Mouse (Mus musculus): ENCODE measurements at regions not wholly inside any gene's neighbourhood (a gene's known extent, or its start where the extent isn't known, plus 50 kb on each side); places are given as distances from the start of the nearest gene placed in this dataset.
"Not testable (repeated sequence)": the region's sequence is repeated elsewhere in the genome, so short reads cannot be mapped to it uniquely, and the experiment has no call there.

DNA sequence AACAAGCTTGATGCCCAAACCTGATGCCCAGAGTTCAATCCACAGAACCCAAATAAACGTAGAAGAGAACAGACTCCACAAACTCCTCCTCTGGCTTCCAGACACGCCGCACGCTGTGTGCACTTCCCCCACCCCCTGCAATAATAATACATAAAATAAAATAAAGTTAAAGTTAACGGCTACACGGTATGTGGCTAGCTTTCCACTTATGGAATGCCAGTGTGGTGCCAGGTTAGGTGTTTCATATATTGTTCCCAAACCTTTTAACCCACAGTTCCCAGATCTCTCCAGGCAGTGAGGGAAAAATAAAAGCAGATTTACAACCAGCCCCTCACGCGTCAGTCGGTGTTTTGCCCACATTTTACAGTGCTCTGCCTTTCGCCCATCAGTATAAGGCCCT is 233.8 kb upstream of the Jarid2 start:
- DNase-seq (ENCODE audit: low spot score) (no peak), ATAC-seq (ENCODE audit: low FRiP score) (no peak)
- no peaks in the 10 kb centered on the region for H3K9me3 ChIP-seq (ENCODE audit: control insufficient read depth, low read length)
- H3K4me1 ChIP-seq (replicated peaks; ENCODE audit: control insufficient read depth, insufficient read depth, low read length) = no peaks in the 10 kb centered on the region
- no peak overlapping the region for H3K4me2 ChIP-seq (replicated peaks)
- no peak overlapping the region for H3K9ac ChIP-seq
- 89% methylated on average over 10 of the region's 10 CpGs for WGBS
- H3K27ac ChIP-seq = no peak overlapping the region
- H3K4me3 ChIP-seq (replicated peaks; ENCODE audit: low read length) = no peak overlapping the region
- H3K36me3 ChIP-seq (replicated peaks; ENCODE audit: control insufficient read depth, insufficient read depth) = no peaks in the 10 kb centered on the region
- no peaks in the 10 kb centered on the region for H3K27me3 ChIP-seq (ENCODE audit: control insufficient read depth, insufficient read depth, low read length)

DNA sequence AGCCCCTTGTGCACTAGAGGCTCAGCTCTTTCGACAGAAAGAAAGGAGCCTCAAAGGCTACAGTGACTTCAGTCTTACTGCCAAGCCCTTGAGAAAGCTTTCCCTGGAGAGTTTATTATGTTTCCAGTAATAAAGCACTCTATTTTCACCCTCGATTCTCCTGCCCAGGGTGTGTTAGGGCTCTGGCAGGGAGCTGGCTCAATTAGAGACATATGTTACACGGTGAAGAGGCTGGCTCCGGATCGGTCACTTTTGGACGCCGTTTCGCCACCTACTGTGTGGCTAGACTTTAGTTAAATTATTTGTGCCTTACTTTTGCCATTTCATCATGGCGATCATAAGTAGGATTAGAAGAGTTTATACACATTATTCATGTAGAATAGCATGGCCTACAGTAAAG is 232.7 kb upstream of the Jarid2 start:
- Histone ChIP-seq H3K27ac (no peak overlapping the region), H3K4me1 (replicated peaks; ENCODE audit: control insufficient read depth, insufficient read depth, low read length) (peaks cover 1% of the 10 kb centered on the region; the same call in 1 of the 2 replicates), H3K4me3 (replicated peaks; ENCODE audit: low read length) (no peak overlapping the region), H3K9me3 (ENCODE audit: control insufficient read depth, low read length) (no peaks in the 10 kb centered on the region), H3K27me3 (ENCODE audit: control insufficient read depth, insufficient read depth, low read length) (no peaks in the 10 kb centered on the region), H3K4me2 (replicated peaks) (no peak overlapping the region), H3K36me3 (replicated peaks; ENCODE audit: control insufficient read depth, insufficient read depth) (no peaks in the 10 kb centered on the region), H3K9ac (no peak overlapping the region)
- DNase-seq (ENCODE audit: low spot score) (no peak), ATAC-seq (ENCODE audit: low FRiP score) (no peak)
- 59% methylated on average over 9 of the region's 9 CpGs for WGBS

DNA sequence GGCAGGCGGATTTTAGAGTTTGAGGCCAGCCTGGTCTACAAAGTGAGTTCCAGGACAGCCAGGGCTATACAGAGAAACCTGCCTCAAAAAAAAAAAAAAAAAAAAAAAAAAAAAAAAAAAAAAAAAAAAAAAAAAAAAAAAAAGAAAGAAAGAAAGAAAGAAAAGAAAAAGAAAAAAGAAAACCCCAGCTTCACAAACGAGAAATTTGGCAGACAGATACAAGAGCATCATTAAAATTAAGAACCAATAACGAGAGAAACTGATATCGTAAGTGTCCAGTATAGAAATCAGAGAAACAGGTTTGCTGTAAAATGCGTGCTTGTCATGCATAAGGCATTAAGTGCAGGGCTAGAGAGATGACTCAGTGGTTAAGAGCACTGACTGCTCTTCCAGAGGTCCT is 228.4 kb upstream of the Jarid2 start:
- ATAC-seq (ENCODE audit: low FRiP score); H3K4me2 ChIP-seq (replicated peaks); H3K9ac ChIP-seq; H3K36me3 ChIP-seq (replicated peaks; ENCODE audit: control insufficient read depth, insufficient read depth); H3K27ac ChIP-seq; H3K4me1 ChIP-seq (replicated peaks; ENCODE audit: control insufficient read depth, insufficient read depth, low read length); H3K4me3 ChIP-seq (replicated peaks; ENCODE audit: low read length); DNase-seq (ENCODE audit: low spot score); H3K27me3 ChIP-seq (ENCODE audit: control insufficient read depth, insufficient read depth, low read length); H3K9me3 ChIP-seq (ENCODE audit: control insufficient read depth, low read length): not testable (repeated sequence)
- WGBS = 87% methylated on average over 5 of the region's 5 CpGs

DNA sequence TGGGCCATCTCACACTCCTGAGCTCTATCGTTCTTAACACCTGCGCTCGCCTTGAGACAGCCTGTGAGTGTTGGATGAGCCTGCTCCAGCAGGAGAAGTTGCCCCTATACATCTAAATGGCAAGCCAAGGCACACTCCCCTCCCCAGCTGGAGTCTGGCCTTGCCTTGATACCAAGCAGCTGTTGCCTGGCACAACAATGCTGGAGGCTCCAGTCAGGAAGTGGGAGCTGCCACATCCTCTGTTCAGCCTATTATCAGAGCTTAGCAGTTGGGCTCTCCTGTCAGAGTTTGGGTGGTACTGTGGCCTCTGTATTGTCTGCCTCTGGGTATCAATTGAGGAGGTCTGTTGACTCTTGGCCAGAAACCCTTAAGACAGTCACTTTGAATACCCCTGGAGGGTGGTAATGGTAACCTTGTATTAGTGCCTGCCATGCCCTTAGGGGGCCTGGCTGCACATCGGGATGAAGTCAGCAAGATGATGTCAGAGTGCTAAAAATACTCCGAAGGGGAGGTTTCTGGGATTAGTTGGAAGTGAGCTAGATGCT is 227.4 kb upstream of the Jarid2 start:
- WGBS = 57% methylated on average over 5 of the region's 5 CpGs
- ATAC-seq (ENCODE audit: low FRiP score) (peak; percentile 51; the same call in 1 of the 2 replicates), DNase-seq (ENCODE audit: low spot score) (peak; percentile 49)
- H3K9me3 ChIP-seq (ENCODE audit: control insufficient read depth, low read length) = no peaks in the 10 kb centered on the region
- no peaks in the 10 kb centered on the region for H3K36me3 ChIP-seq (replicated peaks; ENCODE audit: control insufficient read depth, insufficient read depth)
- H3K27me3 ChIP-seq (ENCODE audit: control insufficient read depth, insufficient read depth, low read length) = no peaks in the 10 kb centered on the region
- H3K4me2 ChIP-seq (replicated peaks) = no peak overlapping the region
- H3K27ac ChIP-seq = no peak overlapping the region
- H3K4me3 ChIP-seq (replicated peaks; ENCODE audit: low read length) = no peak overlapping the region
- H3K4me1 ChIP-seq (replicated peaks; ENCODE audit: control insufficient read depth, insufficient read depth, low read length) = peaks cover 5% of the 10 kb centered on the region; the same call in 1 of the 2 replicates
- H3K9ac ChIP-seq = no peak overlapping the region

DNA sequence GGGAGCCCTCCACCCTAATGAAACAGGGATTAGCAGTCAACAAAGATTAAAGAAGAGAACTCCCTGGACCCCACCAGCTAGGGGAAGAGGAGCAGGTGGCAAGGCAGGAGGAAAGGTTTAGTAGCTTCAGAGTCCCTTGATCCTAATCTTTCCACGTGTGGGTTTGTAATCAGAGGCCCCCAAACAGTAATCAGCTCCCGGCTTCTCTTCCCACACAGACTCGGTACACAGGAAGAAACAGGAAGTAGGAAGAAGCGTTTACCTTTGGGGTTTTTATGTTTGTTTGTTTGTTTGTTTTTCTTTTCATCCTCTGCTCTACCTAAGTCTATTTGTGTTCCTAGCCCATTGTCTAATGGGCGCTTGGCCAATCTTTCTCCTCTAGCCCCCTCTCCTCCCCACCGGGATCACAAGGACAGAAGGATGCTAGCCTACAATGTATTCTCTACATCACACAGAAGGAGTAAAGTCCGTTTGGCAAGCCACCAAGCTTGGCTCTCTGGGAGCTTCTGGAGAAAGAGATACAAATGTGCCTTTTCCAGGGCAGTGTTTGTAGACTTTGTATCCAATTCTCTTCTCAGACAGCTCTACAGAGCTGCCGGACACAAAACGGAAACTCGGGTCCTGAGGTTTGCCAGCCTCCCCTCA is 226.5 kb upstream of the Jarid2 start:
- 69% methylated on average over 10 of the region's 10 CpGs for WGBS
- ATAC-seq (ENCODE audit: low FRiP score) (no peak), DNase-seq (ENCODE audit: low spot score) (peak; percentile 37)
- Histone ChIP-seq H3K27ac (no peak overlapping the region), H3K27me3 (ENCODE audit: control insufficient read depth, insufficient read depth, low read length) (no peaks in the 10 kb centered on the region), H3K9ac (no peak overlapping the region), H3K4me2 (replicated peaks) (no peak overlapping the region), H3K36me3 (replicated peaks; ENCODE audit: control insufficient read depth, insufficient read depth) (no peaks in the 10 kb centered on the region), H3K9me3 (ENCODE audit: control insufficient read depth, low read length) (no peaks in the 10 kb centered on the region), H3K4me1 (replicated peaks; ENCODE audit: control insufficient read depth, insufficient read depth, low read length) (peaks cover 5% of the 10 kb centered on the region; the same call in 1 of the 2 replicates), H3K4me3 (replicated peaks; ENCODE audit: low read length) (no peak overlapping the region)

DNA sequence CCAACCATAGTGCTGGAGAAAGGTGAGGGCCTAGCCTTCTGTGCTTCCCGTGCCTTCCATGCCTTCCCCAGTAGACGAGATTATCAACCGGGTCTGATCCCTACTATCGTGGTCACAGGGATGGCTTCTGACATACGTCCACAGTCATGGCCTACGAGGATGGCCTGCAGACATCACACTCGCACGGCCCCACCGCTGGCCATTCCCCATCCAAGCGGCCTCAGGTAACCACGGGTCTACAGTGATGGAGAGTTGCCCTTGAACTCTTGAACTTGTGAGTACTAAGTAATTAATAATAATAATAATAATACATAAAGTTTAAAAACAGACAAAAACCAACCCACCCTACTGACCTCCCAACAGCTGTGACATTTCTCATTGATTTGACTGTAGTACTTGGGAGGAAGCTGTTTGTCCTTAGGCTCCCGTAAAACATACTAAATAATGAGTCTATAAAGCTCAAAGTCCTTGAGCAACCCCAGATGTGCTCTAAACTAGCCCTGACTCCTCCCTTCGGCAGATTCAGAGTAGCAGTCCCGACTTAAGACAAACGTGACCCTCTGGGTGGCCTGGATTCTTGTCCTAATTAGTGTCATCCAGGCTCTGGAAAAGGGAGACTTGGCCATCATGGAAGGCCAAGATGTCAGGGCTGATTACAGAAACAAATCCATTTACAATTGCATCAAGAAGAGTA is 225.9 kb upstream of the Jarid2 start:
- H3K4me2 ChIP-seq (replicated peaks) = no peak overlapping the region
- ATAC-seq (ENCODE audit: low FRiP score) (no peak), DNase-seq (ENCODE audit: low spot score) (no peak)
- H3K4me1 ChIP-seq (replicated peaks; ENCODE audit: control insufficient read depth, insufficient read depth, low read length) = peaks cover 5% of the 10 kb centered on the region; the same call in 1 of the 2 replicates
- H3K9me3 ChIP-seq (ENCODE audit: control insufficient read depth, low read length) = no peaks in the 10 kb centered on the region
- 89% methylated on average over 15 of the region's 15 CpGs for WGBS
- H3K36me3 ChIP-seq (replicated peaks; ENCODE audit: control insufficient read depth, insufficient read depth) = no peaks in the 10 kb centered on the region
- no peak overlapping the region for H3K9ac ChIP-seq
- H3K4me3 ChIP-seq (replicated peaks; ENCODE audit: low read length) = no peak overlapping the region
- H3K27ac ChIP-seq = no peak overlapping the region
- no peaks in the 10 kb centered on the region for H3K27me3 ChIP-seq (ENCODE audit: control insufficient read depth, insufficient read depth, low read length)

DNA sequence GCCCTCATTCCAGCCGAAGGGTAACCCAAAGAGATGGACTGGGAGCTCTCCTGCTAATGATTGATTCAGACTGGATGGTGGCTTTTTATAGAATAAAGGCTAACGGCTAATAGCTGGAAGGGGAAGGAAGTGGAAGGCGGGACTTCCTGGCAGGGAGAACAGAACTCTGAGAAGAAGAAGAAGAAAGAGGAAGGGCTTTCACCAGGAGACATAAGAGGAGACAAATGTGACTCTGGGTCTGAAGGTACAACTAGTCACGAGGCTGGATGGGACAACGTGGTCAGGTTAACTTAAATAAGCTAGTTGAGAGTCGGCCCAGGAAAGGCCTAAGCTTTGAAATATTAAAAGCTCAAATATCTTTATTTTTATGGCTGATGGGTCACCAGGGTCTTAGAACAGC is 224.8 kb upstream of the Jarid2 start:
- DNase-seq (ENCODE audit: low spot score) (no peak), ATAC-seq (ENCODE audit: low FRiP score) (no peak)
- no peaks in the 10 kb centered on the region for H3K9me3 ChIP-seq (ENCODE audit: control insufficient read depth, low read length)
- H3K4me1 ChIP-seq (replicated peaks; ENCODE audit: control insufficient read depth, insufficient read depth, low read length) = peaks cover 5% of the 10 kb centered on the region; the same call in 1 of the 2 replicates
- no peak overlapping the region for H3K27ac ChIP-seq
- no peak overlapping the region for H3K4me2 ChIP-seq (replicated peaks)
- no peak overlapping the region for H3K4me3 ChIP-seq (replicated peaks; ENCODE audit: low read length)
- WGBS = 90% methylated on average over 6 of the region's 6 CpGs
- H3K27me3 ChIP-seq (ENCODE audit: control insufficient read depth, insufficient read depth, low read length) = no peaks in the 10 kb centered on the region
- H3K36me3 ChIP-seq (replicated peaks; ENCODE audit: control insufficient read depth, insufficient read depth) = no peaks in the 10 kb centered on the region
- H3K9ac ChIP-seq = no peak overlapping the region

DNA sequence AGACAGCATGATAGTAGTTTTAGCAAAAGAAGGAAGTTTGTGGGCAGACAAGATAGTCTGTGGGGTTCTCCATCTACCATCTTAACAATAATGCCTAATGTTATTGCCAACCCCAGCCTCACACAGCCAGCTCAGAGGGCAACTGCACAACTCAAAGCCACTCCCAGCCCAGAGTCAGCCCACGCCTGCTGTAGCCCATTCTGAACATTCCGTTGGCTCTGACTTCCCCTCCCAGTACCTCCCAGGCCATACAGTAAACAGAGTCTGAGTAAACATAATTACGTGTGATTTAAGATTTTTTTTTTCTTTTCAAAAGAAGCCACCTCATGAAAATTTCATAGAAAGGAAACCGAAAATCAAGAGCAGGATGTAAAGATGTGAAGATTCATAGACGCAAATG is 222.3 kb upstream of the Jarid2 start:
- 63% methylated on average over 5 of the region's 5 CpGs for WGBS
- no peak for ATAC-seq (ENCODE audit: low FRiP score)
- Histone ChIP-seq H3K4me2 (replicated peaks) (no peak overlapping the region), H3K27ac (no peak overlapping the region), H3K27me3 (ENCODE audit: control insufficient read depth, insufficient read depth, low read length) (no peaks in the 10 kb centered on the region), H3K9me3 (ENCODE audit: control insufficient read depth, low read length) (no peaks in the 10 kb centered on the region), H3K4me1 (replicated peaks; ENCODE audit: control insufficient read depth, insufficient read depth, low read length) (0 out of 2 replicates have a peak, but pooled peaks cover under 1% of the 10 kb centered on the region), H3K9ac (no peak overlapping the region), H3K36me3 (replicated peaks; ENCODE audit: control insufficient read depth, insufficient read depth) (no peaks in the 10 kb centered on the region), H3K4me3 (replicated peaks; ENCODE audit: low read length) (no peak overlapping the region)
- DNase-seq (ENCODE audit: low spot score) = no peak

DNA sequence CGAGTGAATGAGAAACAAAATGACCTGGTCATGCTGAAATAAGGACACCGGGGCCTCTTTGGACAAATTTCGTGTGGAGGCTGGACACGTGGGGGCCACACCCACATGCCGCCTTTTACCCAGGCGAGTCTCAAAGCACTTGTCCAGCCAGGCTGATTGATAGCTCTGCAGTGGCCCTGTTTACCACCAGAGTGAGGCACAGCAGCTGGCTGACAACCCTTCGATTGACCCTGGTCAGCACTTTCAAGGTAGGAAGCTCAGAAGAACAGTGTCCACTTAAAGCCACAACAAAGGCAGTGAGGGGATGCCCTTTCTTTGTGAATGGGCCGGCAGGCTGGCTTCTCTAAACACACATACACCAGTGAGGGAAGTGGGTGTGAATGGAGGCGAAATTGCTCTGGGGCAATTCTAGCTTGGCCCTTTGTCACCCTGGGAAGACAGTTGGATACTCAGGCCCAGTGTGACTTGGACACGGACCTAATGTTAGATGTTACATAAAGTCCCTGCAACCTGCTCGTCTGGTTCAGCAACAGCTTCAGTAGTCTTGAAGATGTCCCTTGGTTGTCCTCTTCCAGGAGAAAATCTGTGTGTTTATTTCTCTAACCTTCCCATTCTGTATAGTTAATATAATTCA is 219.6 kb upstream of the Jarid2 start:
- no peak for ATAC-seq (ENCODE audit: low FRiP score)
- WGBS = 16% methylated on average over 11 of the region's 11 CpGs
- no peak overlapping the region for H3K4me2 ChIP-seq (replicated peaks)
- DNase-seq (ENCODE audit: low spot score) = no peak
- no peaks in the 10 kb centered on the region for H3K9me3 ChIP-seq (ENCODE audit: control insufficient read depth, low read length)
- H3K36me3 ChIP-seq (replicated peaks; ENCODE audit: control insufficient read depth, insufficient read depth) = no peaks in the 10 kb centered on the region
- H3K9ac ChIP-seq = no peak overlapping the region
- H3K4me3 ChIP-seq (replicated peaks; ENCODE audit: low read length) = no peak overlapping the region
- H3K27me3 ChIP-seq (ENCODE audit: control insufficient read depth, insufficient read depth, low read length) = no peaks in the 10 kb centered on the region
- peaks cover 4% of the 10 kb centered on the region; the same call in 1 of the 2 replicates for H3K4me1 ChIP-seq (replicated peaks; ENCODE audit: control insufficient read depth, insufficient read depth, low read length)
- H3K27ac ChIP-seq = no peak overlapping the region
